Mouse (Mus musculus) heart, embryonic 11.5 days (tissue): ENCODE results near the gene Tbx19. TPM values are rescaled to one million over a fixed set of nuclear protein-coding genes. Genes with fewer than 3 reads are reported as not detected.

Experiments
- ATAC-seq: fragments of 200-750 bp; cut with Nextera tagmentation; replicated peaks from 2 replicates; pipeline ENCODE4 v1.8.0; 2017; ENCODE audit warnings: moderate library complexity; ENCODE audit not compliant: insufficient number of reproducible peaks, low FRiP score, low TSS enrichment
- H3K27ac ChIP-seq: fragments of 300-500 bp; sonication (generic); 2 replicates; pipeline ENCODE4 v1.5.1; 2014; ENCODE audit warnings: mild to moderate bottlenecking, low read depth, low read length
- H3K27me3 ChIP-seq: fragments of 300-500 bp; sonication (generic); 2 replicates; pipeline ENCODE4 v1.6.1; 2014; ENCODE audit warnings: mild to moderate bottlenecking, low read length, mixed read lengths; ENCODE audit not compliant: control insufficient read depth, insufficient read depth
- H3K36me3 ChIP-seq: fragments of 300-500 bp; sonication (generic); 2 replicates; pipeline ENCODE4 v1.6.1; 2014; ENCODE audit warnings: mild to moderate bottlenecking, low read length, moderate library complexity, mixed read lengths; ENCODE audit not compliant: control insufficient read depth, insufficient read depth
- H3K4me1 ChIP-seq: fragments of 300-500 bp; sonication (generic); 2 replicates; pipeline ENCODE4 v1.6.1; 2014; ENCODE audit warnings: low read length; ENCODE audit not compliant: control insufficient read depth, insufficient read depth
- H3K4me2 ChIP-seq: fragments of 300-500 bp; sonication (generic); 2 replicates; pipeline ENCODE4 v1.6.1; 2014; ENCODE audit warnings: mild to moderate bottlenecking, moderate library complexity
- H3K4me3 ChIP-seq: fragments of 300-500 bp; sonication (generic); 2 replicates; pipeline ENCODE4 v1.5.1; 2014; ENCODE audit warnings: low read depth, low read length
- H3K9ac ChIP-seq: fragments of 300-500 bp; sonication (generic); 2 replicates; pipeline ENCODE4 v1.6.1; 2014; ENCODE audit warnings: mild to moderate bottlenecking, low read depth, low read length, moderate library complexity
- H3K9me3 ChIP-seq: fragments of 300-500 bp; sonication (generic); replicated peaks from 2 replicates; pipeline ENCODE4 v1.6.1; 2016; ENCODE audit warnings: low read length; ENCODE audit not compliant: control insufficient read depth
- WGBS: fragments of 180-500 bp; shearing (Covaris S2); extraction: QIAGEN DNeasy Blood & Tissue Kit; methylation state at CpG from one replicate; pipeline ENCODE4 v1.1.7; 2014; ENCODE audit not compliant: insufficient replicate concordance; 5-methylcytosine and 5-hydroxymethylcytosine counted together
- polyA plus RNA-seq: library from polyadenylated mRNA; unstranded; fragments of >200 nt; fragmentation: Nextera tagmentation; extraction: Ambion mirVana; gene quantifications from 2 replicates; pipeline ENCODE4 v1.2.1, GENCODE M21; 2014

The Tbx19 gene
- polyA plus RNA-seq, 1 experiment from 2014 or later: not detected

GRCm38 (mm10) chr1:165195396-165195960, 34.9 kb upstream of the Tbx19 start:
- Histone ChIP-seq H3K9ac (no peak overlapping the region), H3K27ac (no peak overlapping the region), H3K4me3 (no peak overlapping the region), H3K9me3 (no peaks in the 10 kb centered on the region), H3K27me3 (no peaks in the 10 kb centered on the region), H3K36me3 (no peaks in the 10 kb centered on the region), H3K4me1 (peaks cover 18% of the 10 kb centered on the region; the same call in 1 of the 2 replicates), H3K4me2 (no peak overlapping the region)
- no peak for ATAC-seq
- 56% methylated on average over 3 of the region's 3 CpGs for WGBS

- H3K27me3 ChIP-seq: no peaks in the 10 kb centered on the region
- peak overlapping the region; percentile 81 for H3K4me3 ChIP-seq
- no peaks in the 10 kb centered on the region for H3K36me3 ChIP-seq
- H3K9me3 ChIP-seq: no peaks in the 10 kb centered on the region
- H3K4me2 ChIP-seq: peak overlapping the region; percentile 86
- WGBS: 16% methylated on average over 5 of the region's 5 CpGs
- peaks cover 18% of the 10 kb centered on the region; the same call in 1 of the 2 replicates for H3K4me1 ChIP-seq
- H3K9ac ChIP-seq: peak overlapping the region; percentile 86
- peak overlapping the region; percentile 84; the same call in 1 of the 2 replicates for H3K27ac ChIP-seq
- ATAC-seq: no peak
These were observed 34.1 kb upstream of the Tbx19 start for GRCm38 (mm10) chr1:165194662-165195013.

- H3K36me3 ChIP-seq: no peaks in the 10 kb centered on the region
- WGBS: under 1% methylated on average over 69 of the region's 69 CpGs
- peaks cover 18% of the 10 kb centered on the region; the same call in 1 of the 2 replicates for H3K4me1 ChIP-seq
- peak within 1 kb of the TSS; percentile 81 for H3K4me3 ChIP-seq
- peak within 1 kb of the TSS; percentile 84 for H3K27ac ChIP-seq
- no peaks in the 10 kb centered on the region for H3K27me3 ChIP-seq
- ATAC-seq: peak; percentile 96
- peak within 1 kb of the TSS; percentile 86 for H3K4me2 ChIP-seq
- no peaks in the 10 kb centered on the region for H3K9me3 ChIP-seq
- H3K9ac ChIP-seq: peak within 1 kb of the TSS; percentile 86
These were observed 33.5 kb upstream of the Tbx19 start, which contains the start of gene Sft2d2 for GRCm38 (mm10) chr1:165193880-165194661. Gene Sft2d2 (minus strand): TSS chr1:165194438.

GRCm38 (mm10) chr1:165193426-165193825, 32.9 kb upstream of the Tbx19 start:
- 13% methylated on average over 7 of the region's 7 CpGs for WGBS
- Histone ChIP-seq H3K9ac (peak overlapping the region; percentile 86), H3K27me3 (no peaks in the 10 kb centered on the region), H3K9me3 (no peaks in the 10 kb centered on the region), H3K36me3 (no peaks in the 10 kb centered on the region), H3K4me3 (peak overlapping the region; percentile 81), H3K4me2 (peak overlapping the region; percentile 86), H3K27ac (peak overlapping the region; percentile 84), H3K4me1 (peaks cover 21% of the 10 kb centered on the region; the same call in 1 of the 2 replicates)
- no peak for ATAC-seq

GRCm38 (mm10) chr1:165192714-165193264, 32.2 kb upstream of the Tbx19 start:
- no peak overlapping the region for H3K27ac ChIP-seq
- H3K36me3 ChIP-seq: no peaks in the 10 kb centered on the region
- peak overlapping the region; percentile 86 for H3K4me2 ChIP-seq
- peak overlapping the region; percentile 81 for H3K4me3 ChIP-seq
- WGBS: 38% methylated on average over 10 of the region's 10 CpGs
- peaks cover 21% of the 10 kb centered on the region; the same call in 1 of the 2 replicates for H3K4me1 ChIP-seq
- H3K27me3 ChIP-seq: no peaks in the 10 kb centered on the region
- H3K9ac ChIP-seq: peak overlapping the region; percentile 86
- ATAC-seq: no peak
- no peaks in the 10 kb centered on the region for H3K9me3 ChIP-seq

GRCm38 (mm10) chr1:165192102-165192501, 31.5 kb upstream of the Tbx19 start:
- Histone ChIP-seq H3K27ac (peak overlapping the region; percentile 80), H3K9ac (no peak overlapping the region), H3K36me3 (no peaks in the 10 kb centered on the region), H3K4me2 (peak overlapping the region; percentile 86; the same call in 1 of the 2 replicates), H3K27me3 (no peaks in the 10 kb centered on the region), H3K4me3 (no peak overlapping the region), H3K4me1 (peaks cover 23% of the 10 kb centered on the region), H3K9me3 (no peaks in the 10 kb centered on the region)
- no peak for ATAC-seq
- 73% methylated on average over 4 of the region's 4 CpGs for WGBS

- Histone ChIP-seq H3K4me1 (peaks cover 26% of the 10 kb centered on the region), H3K36me3 (0 out of 2 replicates have a peak, but pooled peaks cover 3% of the 10 kb centered on the region), H3K27me3 (no peaks in the 10 kb centered on the region), H3K27ac (peak overlapping the region; percentile 80), H3K4me2 (peak overlapping the region; percentile 86), H3K9me3 (no peaks in the 10 kb centered on the region), H3K4me3 (no peak overlapping the region), H3K9ac (no peak overlapping the region)
- WGBS: 61% methylated on average over 13 of the region's 13 CpGs
- ATAC-seq: no peak
These were observed 31.0 kb upstream of the Tbx19 start for GRCm38 (mm10) chr1:165191611-165192010.

GRCm38 (mm10) chr1:165190571-165191273, 30.1 kb upstream of the Tbx19 start:
- Histone ChIP-seq H3K9ac (no peak overlapping the region), H3K4me2 (peak overlapping the region; percentile 86; the same call in 1 of the 2 replicates), H3K4me1 (peaks cover 28% of the 10 kb centered on the region), H3K4me3 (no peak overlapping the region), H3K36me3 (0 out of 2 replicates have a peak, but pooled peaks cover 3% of the 10 kb centered on the region), H3K27ac (no peak overlapping the region; the same call in 1 of the 2 replicates), H3K9me3 (no peaks in the 10 kb centered on the region), H3K27me3 (no peaks in the 10 kb centered on the region)
- WGBS: 88% methylated on average over 10 of the region's 10 CpGs
- ATAC-seq: no peak
